In the genomic region with DNA sequence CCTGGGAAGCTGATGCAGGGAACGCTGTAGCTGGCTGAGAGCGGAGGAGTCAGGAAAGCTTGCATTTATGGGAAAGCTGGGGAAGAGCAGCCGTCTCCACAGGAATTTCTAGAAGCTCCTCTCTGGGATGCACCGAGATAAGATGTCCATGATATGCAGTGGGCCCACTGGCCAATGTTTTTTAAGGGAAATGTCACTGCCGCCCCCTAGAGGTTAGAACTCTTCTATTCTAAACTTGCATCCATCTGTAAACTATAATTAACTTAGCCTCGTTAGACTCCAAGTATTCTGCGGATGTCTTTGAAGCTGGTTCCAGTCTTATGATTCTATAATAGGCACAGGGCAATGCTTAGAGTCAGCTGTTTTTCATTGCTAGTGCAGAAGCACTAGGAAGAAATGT, we compare ENCODE assay signal across 9 mouse cellular contexts. TPM values are rescaled to one million over a fixed set of nuclear protein-coding genes. Genes with fewer than 3 reads are reported as not detected.
DNase-seq lines count a peak whose midpoint lies in the region; ATAC-seq and TF ChIP-seq lines count a peak whose summit lies in the region.
"Had no signal": no experiment of that assay in that cellular context is flagged by ENCODE, and none has a peak within 500 bp of the region (broad histone marks: within the 10 kb centered on the region; RNA-seq: fewer than 3 reads in every experiment).

No protein-coding gene starts in this region.

- no peaks in the 10 kb centered on the region; the same call in 1 of the 2 replicates for H3K4me1 ChIP-seq in hindbrain, postnatal 0 days (ENCODE audit: insufficient read depth, low read length)
- no peaks in the 10 kb centered on the region for H3K4me1 ChIP-seq in hindbrain, embryonic 14.5 days (replicated peaks; ENCODE audit: control insufficient read depth, insufficient read depth, low read length)
- peaks cover 0 to 19% of the 10 kb centered on the region in 2 experiments; a peak in 1 of 4 replicates for H3K4me1 ChIP-seq in CH12.LX (ENCODE audit: control insufficient read depth in 1 of 2, insufficient read depth in 2 of 2)
- H3K4me1 ChIP-seq in E14TG2a.4 (replicated peaks; ENCODE audit: low read depth, low read length): peaks cover 10% of the 10 kb centered on the region
- H3K4me1 ChIP-seq: intestine, embryonic 15.5 days had no signal

- no peak for ATAC-seq in hindbrain, postnatal 0 days
- no peak for ATAC-seq in hindbrain, embryonic 14.5 days (ENCODE audit: low FRiP score)
- ATAC-seq: activated CD4-positive, CD25-positive, alpha-beta regulatory T cell, adult 4 months; intestine, embryonic 15.5 days had no signal

- H3K9ac ChIP-seq in hindbrain, postnatal 0 days (replicated peaks; ENCODE audit: low read length): no peak overlapping the region
- no peak overlapping the region for H3K9ac ChIP-seq in hindbrain, embryonic 14.5 days
- H3K9ac ChIP-seq in CH12.LX (ENCODE audit: insufficient read depth, low read depth): no peak overlapping the region
- H3K9ac ChIP-seq: intestine, embryonic 15.5 days had no signal

- dilution Hi-C loops in CH12.LX (cut with MboI; ENCODE audit: extremely low pct_ligation_motif_present, extremely low pct_unique_long_range_greater_than_20kb, low sequenced_read_pairs): no loop called here

- H3K79me2 ChIP-seq in CH12.LX (replicated peaks; ENCODE audit: control insufficient read depth, extremely low read depth, insufficient read depth, poor library complexity, severe bottlenecking): no peaks in the 10 kb centered on the region

- no peaks in the 10 kb centered on the region for H3K27me3 ChIP-seq in hindbrain, postnatal 0 days (ENCODE audit: insufficient read depth, low read length)
- no peaks in the 10 kb centered on the region for H3K27me3 ChIP-seq in hindbrain, embryonic 14.5 days (ENCODE audit: control insufficient read depth, insufficient read depth, low read length)
- H3K27me3 ChIP-seq in CH12.LX (replicated peaks): no peaks in the 10 kb centered on the region
- H3K27me3 ChIP-seq in E14TG2a.4 (ENCODE audit: insufficient read depth, low read length): no peaks in the 10 kb centered on the region
- H3K27me3 ChIP-seq: intestine, embryonic 15.5 days had no signal

- H3K36me3 ChIP-seq in hindbrain, postnatal 0 days (ENCODE audit: insufficient read depth, low read length): peaks cover 40% of the 10 kb centered on the region
- H3K36me3 ChIP-seq in hindbrain, embryonic 14.5 days (replicated peaks; ENCODE audit: control insufficient read depth, insufficient read depth): peaks cover 86% of the 10 kb centered on the region
- peaks cover 44 to 83% of the 10 kb centered on the region in 2 experiments for H3K36me3 ChIP-seq in CH12.LX (replicated peaks in 1 of 2; ENCODE audit: control insufficient read depth in 1 of 2, insufficient read depth in 1 of 2, low read length in 1 of 2)
- H3K36me3 ChIP-seq in E14TG2a.4 (ENCODE audit: insufficient read depth, low read length): peaks cover 84% of the 10 kb centered on the region

- in situ Hi-C loops in CH12.LX (cut with MboI; ENCODE audit: low pct_ligation_motif_present, low pct_unique_long_range_greater_than_20kb, low sequenced_read_pairs): no loop called here

- no peak for TF ChIP-seq EP300 in CH12.LX (IDR thresholded peaks at IDR 0.05; ENCODE audit: low read length)

- no peak overlapping the region for H3K4me2 ChIP-seq in hindbrain, postnatal 0 days (ENCODE audit: low read depth, low read length)
- no peak overlapping the region for H3K4me2 ChIP-seq in hindbrain, embryonic 14.5 days (replicated peaks)
- H3K4me2 ChIP-seq in CH12.LX (ENCODE audit: insufficient read depth, low read depth, poor library complexity, severe bottlenecking): no peak overlapping the region
- H3K4me2 ChIP-seq: intestine, embryonic 15.5 days had no signal

- no peak overlapping the region for H3K27ac ChIP-seq in hindbrain, postnatal 0 days
- H3K27ac ChIP-seq in hindbrain, embryonic 14.5 days: no peak overlapping the region
- H3K27ac ChIP-seq in CH12.LX (ENCODE audit: insufficient read depth, low read depth): no peak overlapping the region
- H3K27ac ChIP-seq: intestine, embryonic 15.5 days had no signal

- no peaks in the 10 kb centered on the region for H3K9me3 ChIP-seq in hindbrain, postnatal 0 days (ENCODE audit: low read length)
- H3K9me3 ChIP-seq in hindbrain, embryonic 14.5 days (ENCODE audit: control insufficient read depth, low read length): no peaks in the 10 kb centered on the region
- H3K9me3 ChIP-seq in CH12.LX (replicated peaks; ENCODE audit: low read length): no peaks in the 10 kb centered on the region
- no peaks in the 10 kb centered on the region for H3K9me3 ChIP-seq in E14TG2a.4 (ENCODE audit: low read length)
- H3K9me3 ChIP-seq: intestine, embryonic 15.5 days had no signal

- intact Hi-C loops in heart, postnatal 10 days (cut with DNase I): loop anchor here (5.0 kb wide), 1 partner anchor 47 kb away; no protein-coding TSS in a partner anchor

- H3K4me3 ChIP-seq in hindbrain, postnatal 0 days (ENCODE audit: low read length): no peak overlapping the region
- H3K4me3 ChIP-seq in hindbrain, embryonic 14.5 days (replicated peaks; ENCODE audit: low read length): no peak overlapping the region
- H3K4me3 ChIP-seq in CH12.LX (replicated peaks in 1 of 3; ENCODE audit: low read depth in 2 of 3, low read length in 2 of 3, poor library complexity in 1 of 3) (no peak overlapping the region), E14TG2a.4 (replicated peaks; ENCODE audit: low read length) (no peak overlapping the region)
- H3K4me3 ChIP-seq: intestine, embryonic 15.5 days had no signal

- TF ChIP-seq CTCF in hindbrain, postnatal 0 days (IDR thresholded peaks at IDR 0.05; ENCODE audit: low read depth): peak; percentile 60
- TF ChIP-seq CTCF in CH12.LX (conservative IDR thresholded peaks at IDR 0.05 in 1 of 2, IDR thresholded peaks at IDR 0.05 in 1 of 2; ENCODE audit: low read depth in 2 of 2, low read length in 2 of 2): peak; percentile 14 to 46; a peak in 2 of 4 replicates
- TF ChIP-seq CTCF in E14TG2a.4 (conservative IDR thresholded peaks at IDR 0.05; ENCODE audit: low read length): peak; percentile 28

- WGBS in hindbrain, postnatal 0 days: 62% methylated on average over 7 of the region's 7 CpGs
- 78% methylated on average over 7 of the region's 7 CpGs for WGBS in hindbrain, embryonic 14.5 days

- TF ChIP-seq POLR2A in CH12.LX (IDR thresholded peaks at IDR 0.05; ENCODE audit: low read depth, low read length): no peak

- peak; percentile 55 for DNase-seq in hindbrain, postnatal 0 days (ENCODE audit: low spot score)
- no peak for DNase-seq in hindbrain, embryonic 14.5 days (ENCODE audit: low spot score)
- DNase-seq in CH12.LX (ENCODE audit: extremely low read depth): no peak
- DNase-seq in heart, postnatal 10 days: peak; percentile 39 to 57
- DNase-seq in T-cell, adult 2 months (ENCODE audit: low spot score): no peak
- no peak for DNase-seq in urinary bladder, postnatal 36 days (ENCODE audit: low spot score in 2 of 2)

- no peak; the same call in none of the 2 replicates for TF ChIP-seq RAD21 in CH12.LX (IDR thresholded peaks at IDR 0.05; ENCODE audit: low read depth, low read length)

TF ChIP-seq in CH12.LX, 34 proteins besides CTCF, POLR2A, EP300 and RAD21:
- TF ChIP-seq SMC3 (IDR thresholded peaks at IDR 0.05; ENCODE audit: low read depth, low read length) (no peak), MAZ (IDR thresholded peaks at IDR 0.05; ENCODE audit: low read depth, low read length) (no peak), USF2 (conservative IDR thresholded peaks at IDR 0.05; ENCODE audit: low read depth, low read length) (no peak), USF1 (IDR thresholded peaks at IDR 0.05; ENCODE audit: low read depth, low read length) (no peak), IRF4 (IDR thresholded peaks at IDR 0.05; ENCODE audit: low read depth, low read length) (no peak), GABPA (IDR thresholded peaks at IDR 0.05; ENCODE audit: insufficient replicate concordance, low read depth, low read length) (no peak)

RNA-seq across cellular contexts. Expression of gene Emilin3, which starts 43.2 kb away (rescaled TPM):
- total RNA-seq in hindbrain, postnatal 0 days (2014; rRNA removed): 2.0 and 3.1 TPM in 2 replicates
- 0.39 and 0.54 TPM in 2 replicates for polyA plus RNA-seq in hindbrain, postnatal 0 days (2015; fragmentation: Nextera tagmentation; extraction: Ambion mirVana)
- polyA plus RNA-seq in hindbrain, embryonic 14.5 days (2014; fragmentation: Nextera tagmentation; extraction: Ambion mirVana): 0.52 and 0.55 TPM in 2 replicates
- total RNA-seq in CH12.LX (2012; rRNA removed): not detected in 2 replicates
- total RNA-seq in CH12.LX (2014; rRNA removed): not detected in 2 replicates
- polyA plus RNA-seq in CH12.LX (2012; ENCODE audit: insufficient read length, low read depth): not detected in 2 replicates
- total RNA-seq in heart, postnatal 10 days (2021): 10 to 100 TPM; 13.0 to 14.5 TPM
- polyA plus RNA-seq: activated CD4-positive, CD25-positive, alpha-beta regulatory T cell, adult 4 months had no signal

Comparison
In these comparisons a context has a peak if more than half of its experiments do, and no peak if none do; other contexts are left out.
1. DNase-seq: peak in hindbrain, postnatal 0 days (single experiment) and heart, postnatal 10 days (2 of 2); none in hindbrain, embryonic 14.5 days (single experiment), CH12.LX (single experiment), T-cell, adult 2 months (single experiment) and urinary bladder, postnatal 36 days (0 of 2).
2. Peak in every context shown above with its lines, with median percentiles within 50 percentile points of each other: CTCF ChIP-seq.